Mouse (Mus musculus) adrenal gland, postnatal 0 days (tissue): ENCODE measurements around the gene Cdkn2c. TPM values are rescaled to one million over a fixed set of nuclear protein-coding genes. Genes with fewer than 3 reads are reported as not detected.

ENCODE experiments used
- polyA plus RNA-seq: library from polyadenylated mRNA; unstranded; fragments of >200 nt; fragmentation: Nextera tagmentation; extraction: Ambion mirVana; gene quantifications from 2 replicates; pipeline ENCODE4 v1.2.1, GENCODE M21; 2015

The Cdkn2c gene
- 14.9 and 17.8 TPM in 2 replicates for polyA plus RNA-seq

DNA sequence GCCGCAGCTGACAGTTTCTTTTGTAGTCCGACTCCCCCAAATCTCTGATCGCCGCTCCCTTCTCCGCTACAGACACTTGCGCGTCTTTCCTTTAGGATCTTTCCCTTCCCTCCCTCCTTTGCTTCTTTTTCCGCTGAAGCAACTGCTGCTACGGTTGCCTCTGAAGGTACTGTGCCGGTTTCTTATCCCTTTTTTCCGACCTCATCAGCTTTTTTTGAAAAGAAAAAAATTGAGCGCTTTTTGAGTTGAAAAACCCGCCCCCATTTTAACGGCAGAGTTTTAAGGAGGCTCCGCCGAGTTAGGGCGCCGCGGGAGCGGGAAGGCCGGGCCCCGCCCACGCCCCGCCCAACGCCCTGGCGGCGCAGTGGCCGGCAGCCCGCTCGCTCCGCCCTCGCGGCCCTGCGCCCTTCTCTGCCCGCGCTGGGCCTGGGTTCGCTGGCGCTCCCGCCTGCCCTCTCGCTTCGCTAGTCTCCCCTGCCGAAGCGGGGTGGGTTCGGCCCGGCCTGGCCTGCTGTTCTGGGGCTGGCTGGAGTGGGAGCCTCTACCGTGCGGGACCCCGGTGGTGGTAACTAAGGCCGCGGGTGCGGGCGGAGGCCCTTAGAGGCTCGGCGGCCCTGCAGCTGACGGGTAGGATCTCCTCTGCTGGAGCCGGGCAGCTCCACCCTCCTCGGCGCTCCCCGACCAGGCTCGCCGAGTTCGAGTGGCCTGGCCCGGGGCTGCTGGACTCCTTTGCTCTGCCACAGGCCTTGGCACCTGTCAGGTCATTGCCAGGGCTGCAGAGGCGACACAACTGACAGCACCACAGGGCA lies at the start of gene Cdkn2c:
Cdkn2c (minus strand) TSS at position 729 of the 809 bp plus-strand sequence.

DNA sequence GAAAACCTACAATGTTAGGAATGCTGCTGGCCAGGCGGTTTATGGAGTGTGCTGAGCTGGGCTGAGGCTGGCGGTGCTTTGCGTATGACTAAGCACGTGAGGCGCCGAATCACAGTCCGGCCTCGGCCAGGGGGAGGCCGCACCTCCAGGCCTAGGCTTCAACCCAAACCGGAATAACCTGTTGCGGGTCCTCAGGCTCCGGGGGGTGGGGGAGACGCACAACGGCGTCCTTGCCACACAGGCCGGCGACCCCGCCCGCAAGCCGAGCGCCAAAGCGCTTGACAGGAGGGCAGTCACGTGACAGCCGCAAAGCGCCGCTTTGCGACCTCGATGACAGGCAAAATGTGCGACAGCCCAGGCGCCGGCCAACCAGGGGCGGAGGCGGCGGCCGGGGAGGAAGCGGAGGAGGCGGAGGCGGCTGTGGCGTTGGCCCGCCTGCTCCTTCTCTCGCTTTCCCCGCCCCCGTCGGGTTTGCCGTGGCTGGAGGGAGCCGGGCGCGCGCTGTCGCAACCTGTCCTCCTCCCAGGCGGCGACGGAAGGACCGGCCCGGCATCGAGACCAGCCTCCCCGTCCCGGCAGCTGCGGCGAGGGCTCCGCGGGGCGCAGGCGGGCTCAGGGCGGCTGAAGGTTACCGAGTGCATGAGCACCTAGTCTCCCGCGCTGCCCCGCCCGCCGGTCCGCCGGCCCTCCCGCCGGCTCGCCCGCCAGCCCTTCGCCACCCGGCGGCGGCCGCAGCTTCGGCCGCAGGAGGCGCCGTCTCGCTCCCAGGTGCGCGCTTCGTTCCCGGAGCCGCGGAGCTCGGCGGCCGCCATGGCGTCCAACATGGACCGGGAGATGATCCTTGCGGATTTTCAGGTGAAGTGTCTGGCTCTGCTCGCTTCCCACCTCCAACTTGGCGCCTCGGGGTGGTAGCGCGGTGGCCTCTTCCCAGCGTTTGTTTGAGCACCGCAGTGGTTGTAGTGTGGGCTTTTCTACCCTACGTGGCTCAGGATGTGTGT lies 9.5 kb upstream of the Cdkn2c start, which contains the start of gene Faf1:
Faf1 (plus strand) TSS at position 371 of the 998 bp plus-strand sequence.

Other genes with a start within 250 kb of the Cdkn2c start
- gene Rnf11, start 182.5 kb downstream of the Cdkn2c start, polyA plus RNA-seq = 57.3 and 76.5 TPM in 2 replicates
- gene 4930522H14Rik, start 135.9 kb downstream of the Cdkn2c start, polyA plus RNA-seq = not detected in 2 replicates
- 20.1 and 22.4 TPM in 2 replicates for gene Faf1, start 9.4 kb upstream of the Cdkn2c start, polyA plus RNA-seq